Comparison of ENCODE assay signal across 10 mouse cellular contexts in the genomic region with DNA sequence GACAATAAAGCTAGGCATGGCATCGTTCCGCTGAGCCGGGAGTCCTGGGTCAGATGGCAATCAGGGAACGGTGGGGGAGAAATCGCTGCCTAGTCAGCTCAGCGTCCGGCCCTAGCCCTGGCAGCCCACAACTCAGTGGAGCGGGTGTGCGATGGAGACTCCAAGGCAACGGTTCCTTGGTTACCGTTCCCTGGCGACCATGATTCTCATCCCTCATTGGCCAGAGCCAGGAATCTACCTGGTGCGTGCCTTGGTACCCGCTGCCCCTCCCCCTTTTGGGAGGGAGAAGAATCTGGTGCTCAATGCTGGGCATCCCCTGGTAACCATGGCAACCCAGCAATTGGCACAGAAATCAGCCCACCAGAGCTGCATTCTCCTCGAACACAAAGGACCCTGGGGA. TPM values are rescaled to one million over a fixed set of nuclear protein-coding genes. Genes with fewer than 3 reads are reported as not detected.
DNase-seq lines count a peak whose midpoint lies in the region; ATAC-seq and TF ChIP-seq lines count a peak whose summit lies in the region.
"Had no signal": no experiment of that assay in that cellular context is flagged by ENCODE, and none has a peak within 500 bp of the region (broad histone marks: within the 10 kb centered on the region; RNA-seq: fewer than 3 reads in every experiment).

No protein-coding gene starts in this region.

- peaks cover 52% of the 10 kb centered on the region for H3K27me3 ChIP-seq in liver, embryonic 11.5 days (replicated peaks; ENCODE audit: control insufficient read depth, insufficient read depth, low read length)
- H3K27me3 ChIP-seq in forebrain, postnatal 0 days (ENCODE audit: insufficient read depth, low read length): no peaks in the 10 kb centered on the region
- no peaks in the 10 kb centered on the region for H3K27me3 ChIP-seq in neural tube, embryonic 11.5 days (ENCODE audit: control insufficient read depth, insufficient read depth, low read length)
- H3K27me3 ChIP-seq: Patski had no signal

- no peak for DNase-seq in liver, embryonic 11.5 days (ENCODE audit: low spot score)
- DNase-seq in liver: no peak
- DNase-seq in forebrain, postnatal 0 days: peak; percentile 95
- peak; percentile 70 to 84 for DNase-seq in layer of hippocampus, postnatal 25 days (ENCODE audit: extremely low spot score in 1 of 2, low spot score in 1 of 2)
- peak; percentile 85 for DNase-seq in neural tube, embryonic 11.5 days (ENCODE audit: low spot score)
- DNase-seq in adrenal gland, adult 8-10 months: no peak
- no peak for DNase-seq in thymus, postnatal 36 days
- DNase-seq: liver, embryonic 13.5 days had no signal

- H3K4me1 ChIP-seq in liver, embryonic 11.5 days (replicated peaks; ENCODE audit: control insufficient read depth, insufficient read depth, low read length): peaks cover 32% of the 10 kb centered on the region
- H3K4me1 ChIP-seq in forebrain, postnatal 0 days (ENCODE audit: insufficient read depth): peaks cover 24% of the 10 kb centered on the region
- H3K4me1 ChIP-seq in neural tube, embryonic 11.5 days (ENCODE audit: control insufficient read depth, insufficient read depth, low read length): peaks cover 45% of the 10 kb centered on the region

- no peak overlapping the region for H3K4me3 ChIP-seq in liver, embryonic 11.5 days (ENCODE audit: low read depth, low read length)
- H3K4me3 ChIP-seq in forebrain, postnatal 0 days (ENCODE audit: low read depth, low read length): peak overlapping the region; percentile 74
- H3K4me3 ChIP-seq in neural tube, embryonic 11.5 days (ENCODE audit: low read depth, low read length): peak overlapping the region; percentile 4; the same call in 1 of the 2 replicates
- H3K4me3 ChIP-seq: liver, embryonic 13.5 days had no signal

- peaks cover 5% of the 10 kb centered on the region; the same call in 1 of the 2 replicates for H3K36me3 ChIP-seq in liver, embryonic 11.5 days (ENCODE audit: control insufficient read depth, insufficient read depth, low read length)
- peaks cover 46% of the 10 kb centered on the region for H3K36me3 ChIP-seq in forebrain, postnatal 0 days (ENCODE audit: insufficient read depth)
- peaks cover 22% of the 10 kb centered on the region for H3K36me3 ChIP-seq in neural tube, embryonic 11.5 days (ENCODE audit: control insufficient read depth, insufficient read depth, low read length)

- TF ChIP-seq CTCF in forebrain, postnatal 0 days (IDR thresholded peaks at IDR 0.05; ENCODE audit: low read depth): no peak

- no peak for ATAC-seq in liver, embryonic 11.5 days (replicated peaks; ENCODE audit: low FRiP score)
- peak; percentile 85 for ATAC-seq in forebrain, postnatal 0 days
- ATAC-seq in neural tube, embryonic 11.5 days (ENCODE audit: insufficient read depth, low FRiP score, low TSS enrichment): peak; percentile 72
- ATAC-seq in CD4-positive, CD25-positive, alpha-beta regulatory T cell, adult 4 months: no peak
- ATAC-seq: Patski had no signal

- peak overlapping the region; percentile 25; the same call in 1 of the 2 replicates for H3K27ac ChIP-seq in liver, embryonic 11.5 days (ENCODE audit: low read depth, low read length)
- peak overlapping the region; percentile 92 for H3K27ac ChIP-seq in forebrain, postnatal 0 days (ENCODE audit: low read depth, low read length)
- no peak overlapping the region for H3K27ac ChIP-seq in neural tube, embryonic 11.5 days (ENCODE audit: low read depth, low read length)
- H3K27ac ChIP-seq: liver, embryonic 13.5 days had no signal

- H3K9me3 ChIP-seq in liver, embryonic 11.5 days (ENCODE audit: control insufficient read depth, low read length): no peaks in the 10 kb centered on the region
- no peaks in the 10 kb centered on the region for H3K9me3 ChIP-seq in forebrain, postnatal 0 days (ENCODE audit: low read length)
- H3K9me3 ChIP-seq in neural tube, embryonic 11.5 days (ENCODE audit: control insufficient read depth, low read length): no peaks in the 10 kb centered on the region
- H3K9me3 ChIP-seq: liver, embryonic 13.5 days had no signal

- WGBS in liver, embryonic 11.5 days: 66% methylated on average over 15 of the region's 15 CpGs
- 4% methylated on average over 15 of the region's 15 CpGs for WGBS in forebrain, postnatal 0 days
- WGBS in neural tube, embryonic 11.5 days: 35% methylated on average over 15 of the region's 15 CpGs

- no peak overlapping the region for H3K9ac ChIP-seq in liver, embryonic 11.5 days (ENCODE audit: low read depth, low read length)
- peak overlapping the region; percentile 97 for H3K9ac ChIP-seq in forebrain, postnatal 0 days
- H3K9ac ChIP-seq in neural tube, embryonic 11.5 days (ENCODE audit: low read length): peak overlapping the region; percentile 9; the same call in 1 of the 2 replicates
- H3K9ac ChIP-seq: liver, embryonic 13.5 days had no signal

- H3K4me2 ChIP-seq in liver, embryonic 11.5 days: no peak overlapping the region
- H3K4me2 ChIP-seq in forebrain, postnatal 0 days (ENCODE audit: low read depth): peak overlapping the region; percentile 97
- H3K4me2 ChIP-seq in neural tube, embryonic 11.5 days (ENCODE audit: low read depth): peak overlapping the region; percentile 88
- H3K4me2 ChIP-seq: liver, embryonic 13.5 days had no signal

RNA-seq across cellular contexts. Expression of a gene that starts 4.3 kb away (rescaled TPM):
- 64.9 and 69.0 TPM in 2 replicates for polyA plus RNA-seq in liver, embryonic 11.5 days (2014; fragmentation: Nextera tagmentation; extraction: Ambion mirVana)
- total RNA-seq in forebrain, postnatal 0 days (2014; rRNA removed): 545 and 619 TPM in 2 replicates
- polyA plus RNA-seq in forebrain, postnatal 0 days (2015; fragmentation: Nextera tagmentation; extraction: Ambion mirVana): 603 and 619 TPM in 2 replicates
- total RNA-seq in layer of hippocampus, postnatal 25 days (2021): 100 to 1,000 TPM; 356 to 398 TPM
- 362 and 372 TPM in 2 replicates for polyA plus RNA-seq in neural tube, embryonic 11.5 days (2014; fragmentation: Nextera tagmentation; extraction: Ambion mirVana)
- 10 to 100 TPM; 13.6 to 33.8 (median 24.0) TPM for total RNA-seq in adrenal gland, adult 8-10 months (2022)
- polyA plus RNA-seq in CD4-positive, CD25-positive, alpha-beta regulatory T cell, adult 4 months (2017; shearing (Covaris generic)): not detected

RNA-seq across cellular contexts. Expression of a gene that starts 19.5 kb away (rescaled TPM):
- polyA plus RNA-seq in liver, embryonic 11.5 days (2014; fragmentation: Nextera tagmentation; extraction: Ambion mirVana): 0.29 and 0.35 TPM in 2 replicates
- 108 and 118 TPM in 2 replicates for total RNA-seq in forebrain, postnatal 0 days (2014; rRNA removed)
- 7.8 and 8.7 TPM in 2 replicates for polyA plus RNA-seq in forebrain, postnatal 0 days (2015; fragmentation: Nextera tagmentation; extraction: Ambion mirVana)
- total RNA-seq in layer of hippocampus, postnatal 25 days (2021): 10 to 100 TPM; 96.9 to 97.3 TPM
- polyA plus RNA-seq in neural tube, embryonic 11.5 days (2014; fragmentation: Nextera tagmentation; extraction: Ambion mirVana): 2.2 and 2.6 TPM in 2 replicates
- 1 to 10 TPM; 2.3 to 4.3 (median 3.7) TPM for total RNA-seq in adrenal gland, adult 8-10 months (2022)
- polyA plus RNA-seq in CD4-positive, CD25-positive, alpha-beta regulatory T cell, adult 4 months (2017; shearing (Covaris generic)): not detected
- polyA plus RNA-seq: liver, embryonic 13.5 days had no signal

RNA-seq across cellular contexts. Expression of a gene that starts 29.9 kb away (rescaled TPM):
- 86.4 and 94.6 TPM in 2 replicates for polyA plus RNA-seq in liver, embryonic 11.5 days (2014; fragmentation: Nextera tagmentation; extraction: Ambion mirVana)
- 26.6 and 36.7 TPM in 2 replicates for total RNA-seq in forebrain, postnatal 0 days (2014; rRNA removed)
- polyA plus RNA-seq in forebrain, postnatal 0 days (2015; fragmentation: Nextera tagmentation; extraction: Ambion mirVana): 114 and 115 TPM in 2 replicates
- 10 to 100 TPM; 86.6 to 97.7 TPM for total RNA-seq in layer of hippocampus, postnatal 25 days (2021)
- polyA plus RNA-seq in neural tube, embryonic 11.5 days (2014; fragmentation: Nextera tagmentation; extraction: Ambion mirVana): 165 and 172 TPM in 2 replicates
- 10 to 100 TPM; 10.9 to 23.8 (median 18.3) TPM for total RNA-seq in adrenal gland, adult 8-10 months (2022)
- 10 to 100 TPM in 1 of 2 experiments, 1 to 10 TPM in 1; 6.3 to 14.6 TPM for polyA plus RNA-seq in CD4-positive, CD25-positive, alpha-beta regulatory T cell, adult 4 months (2017; shearing (Covaris generic))

RNA-seq across cellular contexts. Expression of a gene that starts 38.7 kb away (rescaled TPM):
- 45.8 and 49.0 TPM in 2 replicates for polyA plus RNA-seq in liver, embryonic 11.5 days (2014; fragmentation: Nextera tagmentation; extraction: Ambion mirVana)
- total RNA-seq in forebrain, postnatal 0 days (2014; rRNA removed): 79.5 and 88.2 TPM in 2 replicates
- 38.5 and 40.8 TPM in 2 replicates for polyA plus RNA-seq in forebrain, postnatal 0 days (2015; fragmentation: Nextera tagmentation; extraction: Ambion mirVana)
- 10 to 100 TPM; 66.7 to 74.7 TPM for total RNA-seq in layer of hippocampus, postnatal 25 days (2021)
- polyA plus RNA-seq in neural tube, embryonic 11.5 days (2014; fragmentation: Nextera tagmentation; extraction: Ambion mirVana): 58.1 and 59.6 TPM in 2 replicates
- total RNA-seq in adrenal gland, adult 8-10 months (2022): 10 to 100 TPM; 36.0 to 55.3 (median 48.6) TPM
- polyA plus RNA-seq in CD4-positive, CD25-positive, alpha-beta regulatory T cell, adult 4 months (2017; shearing (Covaris generic)): 10 to 100 TPM; 26.4 to 36.7 TPM

RNA-seq across cellular contexts. Expression of a gene that starts 45.5 kb away (rescaled TPM):
- polyA plus RNA-seq in liver, embryonic 11.5 days (2014; fragmentation: Nextera tagmentation; extraction: Ambion mirVana): 4.3 and 6.0 TPM in 2 replicates
- 2.5 and 4.8 TPM in 2 replicates for total RNA-seq in forebrain, postnatal 0 days (2014; rRNA removed)
- 0.82 TPM in 2 replicates for polyA plus RNA-seq in forebrain, postnatal 0 days (2015; fragmentation: Nextera tagmentation; extraction: Ambion mirVana)
- total RNA-seq in layer of hippocampus, postnatal 25 days (2021): 1 to 10 TPM; 9.6 to 9.7 TPM
- 2.6 and 2.7 TPM in 2 replicates for polyA plus RNA-seq in neural tube, embryonic 11.5 days (2014; fragmentation: Nextera tagmentation; extraction: Ambion mirVana)
- 1 to 10 TPM; 4.0 to 7.2 (median 4.7) TPM for total RNA-seq in adrenal gland, adult 8-10 months (2022)
- 1 to 10 TPM in 1 of 2 experiments, under 1 TPM in 1; 0.35 to 1.0 TPM for polyA plus RNA-seq in CD4-positive, CD25-positive, alpha-beta regulatory T cell, adult 4 months (2017; shearing (Covaris generic))

Comparison
In these comparisons a context has a peak if more than half of its experiments do, and no peak if none do; other contexts are left out.
1. ATAC-seq: peak in forebrain, postnatal 0 days (single experiment) and neural tube, embryonic 11.5 days (single experiment); none in liver, embryonic 11.5 days (single experiment) and CD4-positive, CD25-positive, alpha-beta regulatory T cell, adult 4 months (single experiment).
2. DNase-seq: peak in forebrain, postnatal 0 days (single experiment), layer of hippocampus, postnatal 25 days (2 of 2) and neural tube, embryonic 11.5 days (single experiment); none in liver, embryonic 11.5 days (single experiment), liver (single experiment), adrenal gland, adult 8-10 months (single experiment) and thymus, postnatal 36 days (0 of 2).
3. RNA of a gene that starts 4.3 kb away (polyA plus RNA-seq): 603 to 619 TPM in forebrain, postnatal 0 days, 362 to 372 TPM in neural tube, embryonic 11.5 days and 64.9 to 69.0 TPM in liver, embryonic 11.5 days; not detected in CD4-positive, CD25-positive, alpha-beta regulatory T cell, adult 4 months; every median in the first group is over 10 times any median in the second.